Mouse (Mus musculus): ENCODE measurements around the gene Myh7b. TPM values are rescaled to one million over a fixed set of nuclear protein-coding genes. Genes with fewer than 3 reads are reported as not detected.

Myh7b gene
- polyA plus RNA-seq (2012; rRNA removed) = 0.07 TPM in 1 of 2 replicates, not detected in the other

GRCm38 (mm10) chr2:155610978-155611377, at the start of gene Myh7b:
TSS of gene Myh7b (plus strand) at chr2:155611212.
- no peak within 1 kb of the TSS for H3K4me3 ChIP-seq (replicated peaks; ENCODE audit: extremely low read depth, low read depth, low read length)
- no peaks in the 10 kb centered on the region; the same call in 1 of the 2 replicates for H3K4me1 ChIP-seq (ENCODE audit: control insufficient read depth, insufficient read depth, low read length)
- WGBS = 34% methylated on average over 4 of the region's 4 CpGs
- DNase-seq = no peak
- TF ChIP-seq POLR2A (IDR thresholded peaks at IDR 0.05; ENCODE audit: borderline replicate concordance, extremely low read depth, low read depth, low read length) (no peak), CTCF (IDR thresholded peaks at IDR 0.05; ENCODE audit: insufficient read depth, low read length) (no peak)

- WGBS = 44% methylated on average over 1 of the region's 1 CpGs
- DNase-seq = no peak
- TF ChIP-seq CTCF (IDR thresholded peaks at IDR 0.05; ENCODE audit: insufficient read depth, low read length) (no peak), POLR2A (IDR thresholded peaks at IDR 0.05; ENCODE audit: borderline replicate concordance, extremely low read depth, low read depth, low read length) (no peak)
- Histone ChIP-seq H3K4me1 (ENCODE audit: control insufficient read depth, insufficient read depth, low read length) (no peaks in the 10 kb centered on the region), H3K4me3 (replicated peaks; ENCODE audit: extremely low read depth, low read depth, low read length) (no peak overlapping the region)
Observed at GRCm38 (mm10) chr2:155562209-155562608, 48.8 kb upstream of the Myh7b start.

- DNase-seq = no peak
- H3K4me3 ChIP-seq (replicated peaks; ENCODE audit: extremely low read depth, low read depth, low read length) = no peak overlapping the region
- TF ChIP-seq CTCF (IDR thresholded peaks at IDR 0.05; ENCODE audit: insufficient read depth, low read length) = no peak
- TF ChIP-seq POLR2A (IDR thresholded peaks at IDR 0.05; ENCODE audit: borderline replicate concordance, extremely low read depth, low read depth, low read length) = no peak
- no peaks in the 10 kb centered on the region for H3K4me1 ChIP-seq (ENCODE audit: control insufficient read depth, insufficient read depth, low read length)
- 76% methylated on average over 4 of the region's 4 CpGs for WGBS
Observed at GRCm38 (mm10) chr2:155562934-155563333, 48.1 kb upstream of the Myh7b start.

GRCm38 (mm10) chr2:155567751-155568150, 43.3 kb upstream of the Myh7b start:
- TF ChIP-seq POLR2A (IDR thresholded peaks at IDR 0.05; ENCODE audit: borderline replicate concordance, extremely low read depth, low read depth, low read length) = no peak
- no peak for TF ChIP-seq CTCF (IDR thresholded peaks at IDR 0.05; ENCODE audit: insufficient read depth, low read length)
- WGBS = 81% methylated on average over 5 of the region's 5 CpGs
- DNase-seq = no peak
- Histone ChIP-seq H3K4me3 (replicated peaks; ENCODE audit: extremely low read depth, low read depth, low read length) (no peak overlapping the region), H3K4me1 (ENCODE audit: control insufficient read depth, insufficient read depth, low read length) (peaks cover under 1% of the 10 kb centered on the region; the same call in 1 of the 2 replicates)

GRCm38 (mm10) chr2:155569223-155569807, 41.7 kb upstream of the Myh7b start:
- 67% methylated on average over 3 of the region's 3 CpGs for WGBS
- no peak overlapping the region for H3K4me3 ChIP-seq (replicated peaks; ENCODE audit: extremely low read depth, low read depth, low read length)
- H3K4me1 ChIP-seq (ENCODE audit: control insufficient read depth, insufficient read depth, low read length) = peaks cover 5% of the 10 kb centered on the region
- no peak for DNase-seq
- TF ChIP-seq POLR2A (IDR thresholded peaks at IDR 0.05; ENCODE audit: borderline replicate concordance, extremely low read depth, low read depth, low read length) = no peak
- TF ChIP-seq CTCF (IDR thresholded peaks at IDR 0.05; ENCODE audit: insufficient read depth, low read length) = no peak

- H3K4me3 ChIP-seq (replicated peaks; ENCODE audit: extremely low read depth, low read depth, low read length) = no peak overlapping the region
- WGBS = 67% methylated on average over 9 of the region's 9 CpGs
- peaks cover 5% of the 10 kb centered on the region for H3K4me1 ChIP-seq (ENCODE audit: control insufficient read depth, insufficient read depth, low read length)
- peak; percentile 22 for DNase-seq
- TF ChIP-seq POLR2A (IDR thresholded peaks at IDR 0.05; ENCODE audit: borderline replicate concordance, extremely low read depth, low read depth, low read length) = no peak
- TF ChIP-seq CTCF (IDR thresholded peaks at IDR 0.05; ENCODE audit: insufficient read depth, low read length) = no peak
Observed at GRCm38 (mm10) chr2:155573001-155573400, 38.0 kb upstream of the Myh7b start.

- WGBS = 80% methylated on average over 7 of the region's 7 CpGs
- no peak for DNase-seq
- H3K4me3 ChIP-seq (replicated peaks; ENCODE audit: extremely low read depth, low read depth, low read length) = no peak overlapping the region
Observed at GRCm38 (mm10) chr2:155573996-155574395, 37.0 kb upstream of the Myh7b start.

GRCm38 (mm10) chr2:155574700-155575099, 36.3 kb upstream of the Myh7b start:
- DNase-seq = no peak
- WGBS = 76% methylated on average over 4 of the region's 4 CpGs
- peaks cover 5% of the 10 kb centered on the region for H3K4me1 ChIP-seq (ENCODE audit: control insufficient read depth, insufficient read depth, low read length)
- no peak overlapping the region for H3K4me3 ChIP-seq (replicated peaks; ENCODE audit: extremely low read depth, low read depth, low read length)
- no peak for TF ChIP-seq CTCF (IDR thresholded peaks at IDR 0.05; ENCODE audit: insufficient read depth, low read length)
- no peak for TF ChIP-seq POLR2A (IDR thresholded peaks at IDR 0.05; ENCODE audit: borderline replicate concordance, extremely low read depth, low read depth, low read length)

More at GRCm38 (mm10) chr2:155573996-155574395, 37.0 kb upstream of the Myh7b start:
- TF ChIP-seq POLR2A (IDR thresholded peaks at IDR 0.05; ENCODE audit: borderline replicate concordance, extremely low read depth, low read depth, low read length) (no peak), CTCF (IDR thresholded peaks at IDR 0.05; ENCODE audit: insufficient read depth, low read length) (no peak)
- H3K4me1 ChIP-seq (ENCODE audit: control insufficient read depth, insufficient read depth, low read length) = peaks cover 5% of the 10 kb centered on the region

- TF ChIP-seq POLR2A (IDR thresholded peaks at IDR 0.05; ENCODE audit: borderline replicate concordance, extremely low read depth, low read depth, low read length) (no peak), CTCF (IDR thresholded peaks at IDR 0.05; ENCODE audit: insufficient read depth, low read length) (no peak)
- DNase-seq = peak; percentile 42
- 68% methylated on average over 9 of the region's 9 CpGs for WGBS
- no peak overlapping the region for H3K4me3 ChIP-seq (replicated peaks; ENCODE audit: extremely low read depth, low read depth, low read length)
- H3K4me1 ChIP-seq (ENCODE audit: control insufficient read depth, insufficient read depth, low read length) = peaks cover 5% of the 10 kb centered on the region
Observed at GRCm38 (mm10) chr2:155576656-155577055, 34.4 kb upstream of the Myh7b start.

- TF ChIP-seq CTCF (IDR thresholded peaks at IDR 0.05; ENCODE audit: insufficient read depth, low read length) = no peak
- TF ChIP-seq POLR2A (IDR thresholded peaks at IDR 0.05; ENCODE audit: borderline replicate concordance, extremely low read depth, low read depth, low read length) = no peak
- no peaks in the 10 kb centered on the region for H3K4me1 ChIP-seq (ENCODE audit: control insufficient read depth, insufficient read depth, low read length)
- 90% methylated on average over 3 of the region's 3 CpGs for WGBS
Observed at GRCm38 (mm10) chr2:155580331-155580730, 30.7 kb upstream of the Myh7b start.

More at GRCm38 (mm10) chr2:155580331-155580730, 30.7 kb upstream of the Myh7b start:
- DNase-seq = no peak
- no peak overlapping the region for H3K4me3 ChIP-seq (replicated peaks; ENCODE audit: extremely low read depth, low read depth, low read length)

All from lung, adult 2 months (tissue).